Mouse (Mus musculus): ENCODE measurements around the gene Cyp26b1. TPM values are rescaled to one million over a fixed set of nuclear protein-coding genes. Genes with fewer than 3 reads are reported as not detected.

Gene Cyp26b1
- polyA plus RNA-seq, 1 experiment from 2014 or later: 2.7 TPM

DNA sequence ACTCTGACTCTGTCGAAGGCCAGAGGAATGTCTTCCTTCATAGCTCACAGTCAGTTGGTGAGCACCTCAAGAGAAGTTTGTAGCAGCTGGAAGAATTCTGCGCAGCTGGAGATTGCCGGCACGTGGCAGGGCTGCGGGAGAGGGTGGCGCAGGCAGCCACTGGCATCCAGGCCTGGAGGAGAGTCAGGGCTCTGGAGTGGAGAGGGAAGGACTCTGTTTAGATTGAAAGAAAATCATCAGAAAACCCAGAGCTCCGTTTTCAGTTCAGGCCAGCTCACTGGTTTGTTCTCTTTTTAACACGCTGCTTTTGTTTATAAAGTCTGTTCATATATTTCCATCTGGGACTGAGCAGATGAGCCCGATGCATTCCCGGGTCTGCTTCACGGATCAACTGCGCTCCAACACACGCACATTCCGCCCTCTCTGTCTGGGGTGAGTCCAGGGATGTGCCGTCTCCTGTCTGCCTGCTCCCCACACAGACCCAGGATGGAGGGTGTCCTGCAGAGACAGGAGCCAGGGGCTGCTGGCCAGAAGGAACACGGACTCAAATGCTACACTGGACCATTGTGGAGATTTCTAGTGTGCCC is 56.0 kb downstream of the Cyp26b1 start:
- Histone ChIP-seq H3K27me3 (ENCODE audit: insufficient read depth, poor library complexity, severe bottlenecking) (peaks cover 29% of the 10 kb centered on the region; the same call in 1 of the 2 replicates), H3K36me3 (no peaks in the 10 kb centered on the region), H3K4me1 (no peaks in the 10 kb centered on the region), H3K4me3 (no peak overlapping the region), H3K9me3 (no peaks in the 10 kb centered on the region), H3K27ac (no peak overlapping the region)
- DNase-seq (ENCODE audit: low spot score): no peak
- 62% methylated on average over 16 of the region's 16 CpGs for WGBS

DNA sequence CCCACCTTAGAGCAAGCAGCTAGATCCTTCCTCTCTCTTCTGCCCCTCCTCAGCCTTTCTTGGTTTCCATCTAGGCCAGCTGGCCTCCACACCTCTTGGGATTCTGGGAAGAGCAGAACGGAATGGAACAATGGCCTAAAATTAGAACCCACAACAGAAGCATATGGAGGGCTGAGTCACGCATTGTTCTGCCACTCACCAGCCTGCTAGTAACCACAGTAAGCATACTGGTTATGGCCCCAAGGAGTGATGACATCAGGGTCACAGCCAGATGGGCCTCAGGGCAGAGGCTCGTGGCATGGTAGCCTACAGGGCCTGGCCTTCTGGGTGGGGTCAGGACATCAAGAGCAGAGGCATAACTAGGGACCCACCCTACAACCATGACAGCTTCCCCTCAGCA is 58.8 kb downstream of the Cyp26b1 start:
- Histone ChIP-seq H3K4me3 (no peak overlapping the region), H3K27me3 (ENCODE audit: insufficient read depth, poor library complexity, severe bottlenecking) (peaks cover 27% of the 10 kb centered on the region; the same call in 1 of the 2 replicates), H3K4me1 (no peaks in the 10 kb centered on the region), H3K36me3 (no peaks in the 10 kb centered on the region), H3K27ac (no peak overlapping the region), H3K9me3 (no peaks in the 10 kb centered on the region)
- WGBS: 49% methylated on average over 3 of the region's 3 CpGs
- no peak for DNase-seq (ENCODE audit: low spot score)

DNA sequence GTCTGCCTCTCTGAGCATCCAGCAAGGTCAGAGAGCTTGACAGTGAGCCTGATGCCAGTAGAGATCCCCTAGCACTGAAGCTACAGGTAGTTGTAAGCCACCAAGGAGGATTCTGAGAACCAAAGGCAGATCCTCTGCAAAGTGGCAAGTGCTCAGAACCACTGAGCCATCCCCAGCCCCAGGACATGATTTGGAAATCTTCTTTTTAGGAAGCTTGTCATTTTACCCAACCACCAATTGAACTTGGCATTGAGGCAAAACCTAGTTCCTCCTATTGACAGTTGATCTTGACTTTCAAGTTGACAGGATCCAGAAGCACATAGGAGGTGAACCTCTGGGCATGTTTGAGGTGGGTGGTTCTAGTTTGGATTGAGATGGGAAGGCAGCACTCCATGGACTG is 63.8 kb downstream of the Cyp26b1 start:
- Histone ChIP-seq H3K27me3 (ENCODE audit: insufficient read depth, poor library complexity, severe bottlenecking) (no peaks in the 10 kb centered on the region), H3K36me3 (no peaks in the 10 kb centered on the region), H3K27ac (no peak overlapping the region), H3K4me3 (no peak overlapping the region), H3K4me1 (no peaks in the 10 kb centered on the region), H3K9me3 (no peaks in the 10 kb centered on the region)
- DNase-seq (ENCODE audit: low spot score): no peak

DNA sequence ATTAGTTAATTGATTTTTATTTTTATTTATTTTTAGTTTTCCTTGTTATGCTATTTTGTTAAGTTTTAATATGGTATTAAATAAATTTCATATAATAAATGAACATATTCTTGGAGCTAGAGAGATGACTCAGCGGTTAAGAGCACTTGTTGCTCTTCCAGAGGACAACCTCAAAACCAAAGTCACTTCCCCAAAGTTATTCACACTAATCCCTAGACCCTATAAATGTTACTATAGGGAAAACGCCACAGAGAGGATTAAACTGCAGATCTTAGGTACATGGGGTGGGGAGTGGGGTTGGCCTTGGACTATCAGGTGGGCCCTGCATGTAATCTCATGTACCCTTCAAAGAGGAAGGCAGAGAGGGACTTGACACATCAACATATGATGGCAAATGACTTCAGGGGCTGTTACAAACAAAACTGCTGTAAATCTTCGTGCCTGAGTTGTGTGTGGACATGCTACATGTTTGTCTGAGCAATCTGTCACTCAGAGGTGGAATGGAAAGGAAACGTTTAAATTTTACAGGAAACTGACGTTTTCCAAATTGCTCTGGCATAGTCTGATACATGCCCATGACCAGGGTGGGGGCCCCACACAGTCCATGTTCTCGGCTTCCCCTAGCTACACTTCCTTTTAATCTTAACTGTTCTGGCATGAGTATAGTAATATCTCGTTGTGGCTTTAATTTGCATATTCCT is 68.7 kb downstream of the Cyp26b1 start:
- Histone ChIP-seq H3K9me3 (no peaks in the 10 kb centered on the region), H3K36me3 (no peaks in the 10 kb centered on the region), H3K4me3 (no peak overlapping the region), H3K4me1 (peaks cover 7% of the 10 kb centered on the region), H3K27ac (no peak overlapping the region), H3K27me3 (ENCODE audit: insufficient read depth, poor library complexity, severe bottlenecking) (no peaks in the 10 kb centered on the region)
- no peak for DNase-seq (ENCODE audit: low spot score)
- 81% methylated on average over 7 of the region's 7 CpGs for WGBS
